Comparison of ENCODE assay signal across 41 mouse cellular contexts in genomic region chr7:12993148-12993547, GRCm38 (mm10). TPM values are rescaled to one million over a fixed set of nuclear protein-coding genes. Genes with fewer than 3 reads are reported as not detected.
"Had no signal": no experiment of that assay in that cellular context is flagged by ENCODE, and none has a peak within 500 bp of the region (broad histone marks: within the 10 kb centered on the region; RNA-seq: fewer than 3 reads in every experiment).

No protein-coding gene starts in this region.

- H3K4me1 ChIP-seq: limb, embryonic 10.5 days; limb, embryonic 12.5 days; limb, embryonic 13.5 days; limb, embryonic 15.5 days; lung, embryonic 15.5 days; megakaryocyte, embryonic 14.5 days; midbrain, embryonic 10.5 days; midbrain, embryonic 12.5 days; midbrain, embryonic 13.5 days; midbrain, embryonic 15.5 days; neural tube, embryonic 12.5 days had no signal

- H3K4me2 ChIP-seq: limb, embryonic 12.5 days; limb, embryonic 13.5 days; limb, embryonic 15.5 days; liver, embryonic 11.5 days; liver, embryonic 13.5 days; liver, embryonic 15.5 days; lung, embryonic 14.5 days; lung, embryonic 15.5 days; midbrain, embryonic 11.5 days; midbrain, embryonic 12.5 days; midbrain, embryonic 13.5 days; midbrain, embryonic 15.5 days; neural tube, embryonic 12.5 days had no signal

- H3K9me3 ChIP-seq: limb, embryonic 10.5 days; limb, embryonic 12.5 days; limb, embryonic 13.5 days; limb, embryonic 15.5 days; liver, embryonic 13.5 days; liver, embryonic 15.5 days; lung, embryonic 15.5 days; megakaryocyte, embryonic 14.5 days; midbrain, embryonic 10.5 days; midbrain, embryonic 12.5 days; midbrain, embryonic 13.5 days; midbrain, embryonic 15.5 days; neural tube, embryonic 12.5 days had no signal

- H3K36me3 ChIP-seq: limb, embryonic 10.5 days; limb, embryonic 12.5 days; limb, embryonic 13.5 days; limb, embryonic 15.5 days; liver, embryonic 13.5 days; liver, embryonic 15.5 days; lung, embryonic 15.5 days; midbrain, embryonic 10.5 days; midbrain, embryonic 12.5 days; midbrain, embryonic 13.5 days; midbrain, embryonic 15.5 days; neural tube, embryonic 12.5 days had no signal

- H3K27me3 ChIP-seq: limb, embryonic 12.5 days; limb, embryonic 13.5 days; limb, embryonic 15.5 days; liver, embryonic 13.5 days; liver, embryonic 15.5 days; lung, embryonic 15.5 days; midbrain, embryonic 12.5 days; midbrain, embryonic 13.5 days; midbrain, embryonic 15.5 days; neural tube, embryonic 12.5 days had no signal

- ATAC-seq: liver, postnatal 0 days; lung, postnatal 0 days; midbrain, embryonic 13.5 days; midbrain, embryonic 15.5 days; midbrain, embryonic 16.5 days had no signal

- DNase-seq: left cerebral cortex, postnatal 4 days; liver; liver, embryonic 13.5 days; liver, postnatal 0 days; lung, adult 18-20 months; lung, adult 2 months; lung, embryonic 14.5 days; lung, postnatal 10 days; lung, postnatal 14 days; lung, postnatal 36 days; lung, postnatal 4 days; midbrain, embryonic 14.5 days had no signal

- H3K4me3 ChIP-seq: left cerebral cortex, adult 2 months; limb, embryonic 10.5 days; limb, embryonic 12.5 days; limb, embryonic 13.5 days; limb, embryonic 15.5 days; liver, embryonic 13.5 days; liver, embryonic 15.5 days; lung, embryonic 15.5 days; megakaryocyte, embryonic 14.5 days; midbrain, embryonic 10.5 days; midbrain, embryonic 12.5 days; midbrain, embryonic 13.5 days; midbrain, embryonic 15.5 days; myocyte; neural tube, embryonic 12.5 days had no signal

- H3K27ac ChIP-seq: left cerebral cortex, adult 2 months; limb, embryonic 10.5 days; limb, embryonic 12.5 days; limb, embryonic 13.5 days; limb, embryonic 15.5 days; liver, embryonic 13.5 days; liver, embryonic 14.5 days; liver, embryonic 15.5 days; lung, embryonic 15.5 days; macrophage; midbrain, embryonic 10.5 days; midbrain, embryonic 12.5 days; midbrain, embryonic 13.5 days; midbrain, embryonic 15.5 days; neural tube, embryonic 12.5 days had no signal

- H3K9ac ChIP-seq: limb, embryonic 12.5 days; limb, embryonic 13.5 days; limb, embryonic 15.5 days; liver, embryonic 13.5 days; liver, embryonic 14.5 days; liver, embryonic 15.5 days; liver, postnatal 0 days; lung, embryonic 14.5 days; lung, embryonic 15.5 days; midbrain, embryonic 12.5 days; midbrain, embryonic 13.5 days; midbrain, embryonic 15.5 days; neural tube, embryonic 12.5 days had no signal

RNA-seq across cellular contexts. Expression of gene Slc27a5, which starts 4.8 kb away (rescaled TPM):
- total RNA-seq: left cerebral cortex, postnatal 14 days; left cerebral cortex, postnatal 25 days; megakaryocyte progenitor cell, adult 5-6 weeks; megakaryocyte-erythroid progenitor cell, adult 5-6 weeks; midbrain, postnatal 0 days; monocyte, adult 5-6 weeks had no signal
- polyA plus RNA-seq: limb, embryonic 10.5 days; limb, embryonic 11.5 days; limb, embryonic 12.5 days; lung, embryonic 14.5 days; lung, embryonic 15.5 days; lung, embryonic 16.5 days; lung, postnatal 0 days; macrophage; midbrain, embryonic 11.5 days; midbrain, embryonic 12.5 days; myocyte; neural tube, embryonic 11.5 days had no signal
